Mouse (Mus musculus) heart, embryonic 16.5 days (tissue): ENCODE results near the gene Prdx5. TPM values are rescaled to one million over a fixed set of nuclear protein-coding genes. Genes with fewer than 3 reads are reported as not detected.
A peak's percentile ranks its signal among the peaks of the same experiment; 100 is the strongest.

Experiments
- ATAC-seq: fragments of 200-750 bp; cut with Nextera tagmentation; replicated peaks from 2 replicates; pipeline ENCODE4 v1.8.0; 2017; ENCODE audit warnings: moderate number of reproducible peaks; ENCODE audit not compliant: insufficient read depth, low FRiP score; ENCODE audit errors: extremely low read depth
- H3K27ac ChIP-seq: fragments of 300-500 bp; sonication (generic); 2 replicates; pipeline ENCODE4 v1.5.1; 2014; ENCODE audit warnings: mild to moderate bottlenecking, low read length, control low read depth, moderate library complexity
- H3K27me3 ChIP-seq: fragments of 300-500 bp; sonication (generic); 2 replicates; pipeline ENCODE4 v1.6.1; 2014; ENCODE audit warnings: low read length, mixed read lengths; ENCODE audit not compliant: control insufficient read depth, insufficient read depth
- H3K36me3 ChIP-seq: fragments of 300-500 bp; sonication (generic); 2 replicates; pipeline ENCODE4 v1.6.1; 2014; ENCODE audit not compliant: control insufficient read depth, insufficient read depth
- H3K4me1 ChIP-seq: fragments of 300-500 bp; sonication (generic); 2 replicates; pipeline ENCODE4 v1.6.1; 2014; ENCODE audit warnings: low read length, mixed read lengths; ENCODE audit not compliant: control insufficient read depth, insufficient read depth
- H3K4me2 ChIP-seq: fragments of 300-500 bp; sonication (generic); 2 replicates; pipeline ENCODE4 v1.6.1; 2014; ENCODE audit warnings: low read depth, mild to moderate bottlenecking, control low read depth, low read length
- H3K4me3 ChIP-seq: fragments of 300-500 bp; sonication (generic); 2 replicates; pipeline ENCODE4 v1.5.1; 2014; ENCODE audit warnings: mild to moderate bottlenecking, control low read depth, low read length
- H3K9ac ChIP-seq: fragments of 300-500 bp; sonication (generic); 2 replicates; pipeline ENCODE4 v1.6.1; 2014; ENCODE audit warnings: low read length, control low read depth
- H3K9me3 ChIP-seq: fragments of 300-500 bp; sonication (generic); replicated peaks from 2 replicates; pipeline ENCODE4 v1.6.1; 2016; ENCODE audit warnings: low read length; ENCODE audit not compliant: control insufficient read depth
- WGBS: fragments of 180-500 bp; shearing (Covaris S2); extraction: QIAGEN DNeasy Blood & Tissue Kit; methylation state at CpG from one replicate; pipeline ENCODE4 v1.1.7; 2014; 5-methylcytosine and 5-hydroxymethylcytosine counted together
- polyA plus RNA-seq: library from polyadenylated mRNA; unstranded; fragments of >200 nt; fragmentation: Nextera tagmentation; extraction: Ambion mirVana; gene quantifications from 2 replicates; pipeline ENCODE4 v1.2.1, GENCODE M21; 2015

The Prdx5 gene
- polyA plus RNA-seq, 1 experiment from 2014 or later: 415 TPM

GRCm38 (mm10) chr19:6921647-6922567 lies 12.0 kb upstream of the Prdx5 start, which contains the start of gene Esrra:
TSS of gene Esrra (minus strand) at chr19:6921813.
- peak within 1 kb of the TSS; percentile 63 for H3K4me3 ChIP-seq
- peak within 1 kb of the TSS; percentile 94 for H3K9ac ChIP-seq
- peaks cover 33% of the 10 kb centered on the region for H3K4me1 ChIP-seq
- under 1% methylated on average over 66 of the region's 66 CpGs for WGBS
- ATAC-seq: peak; percentile 93
- H3K4me2 ChIP-seq: peak within 1 kb of the TSS; percentile 86
- peaks cover 19% of the 10 kb centered on the region for H3K27me3 ChIP-seq
- H3K9me3 ChIP-seq: no peaks in the 10 kb centered on the region
- H3K27ac ChIP-seq: peak within 1 kb of the TSS; percentile 96
- peaks cover 9% of the 10 kb centered on the region; the same call in 1 of the 2 replicates for H3K36me3 ChIP-seq

GRCm38 (mm10) chr19:6920741-6921636 lies 11.1 kb upstream of the Prdx5 start:
- H3K4me2 ChIP-seq: peak overlapping the region; percentile 86
- under 1% methylated on average over 46 of the region's 48 CpGs for WGBS
- H3K9ac ChIP-seq: peak overlapping the region; percentile 94
- no peaks in the 10 kb centered on the region for H3K9me3 ChIP-seq
- H3K27me3 ChIP-seq: peaks cover 11% of the 10 kb centered on the region
- H3K36me3 ChIP-seq: peaks cover 9% of the 10 kb centered on the region; the same call in 1 of the 2 replicates
- peaks cover 33% of the 10 kb centered on the region for H3K4me1 ChIP-seq
- ATAC-seq: no peak
- H3K27ac ChIP-seq: peak overlapping the region; percentile 96
- peak overlapping the region; percentile 63 for H3K4me3 ChIP-seq

GRCm38 (mm10) chr19:6919876-6920740 lies 10.2 kb upstream of the Prdx5 start:
- H3K9me3 ChIP-seq: no peaks in the 10 kb centered on the region
- H3K36me3 ChIP-seq: peaks cover 9% of the 10 kb centered on the region; the same call in 1 of the 2 replicates
- 37% methylated on average over 8 of the region's 8 CpGs for WGBS
- H3K9ac ChIP-seq: peak overlapping the region; percentile 94
- H3K4me1 ChIP-seq: peaks cover 32% of the 10 kb centered on the region
- H3K27me3 ChIP-seq: peaks cover 2% of the 10 kb centered on the region
- peak overlapping the region; percentile 63 for H3K4me3 ChIP-seq
- no peak for ATAC-seq
- H3K27ac ChIP-seq: peak overlapping the region; percentile 96
- peak overlapping the region; percentile 86 for H3K4me2 ChIP-seq

GRCm38 (mm10) chr19:6919431-6919830 lies 9.5 kb upstream of the Prdx5 start:
- Histone ChIP-seq H3K27ac (peak overlapping the region; percentile 2), H3K4me2 (peak overlapping the region; percentile 86), H3K36me3 (peaks cover 9% of the 10 kb centered on the region; the same call in 1 of the 2 replicates)

GRCm38 (mm10) chr19:6918321-6918720 lies 8.4 kb upstream of the Prdx5 start:
- peaks cover 28% of the 10 kb centered on the region for H3K4me1 ChIP-seq
- H3K9ac ChIP-seq: no peak overlapping the region
- no peak overlapping the region for H3K27ac ChIP-seq
- H3K27me3 ChIP-seq: no peaks in the 10 kb centered on the region
- no peaks in the 10 kb centered on the region for H3K9me3 ChIP-seq
- H3K4me3 ChIP-seq: no peak overlapping the region
- 87% methylated on average over 4 of the region's 4 CpGs for WGBS
- peaks cover 15% of the 10 kb centered on the region for H3K36me3 ChIP-seq
- no peak overlapping the region for H3K4me2 ChIP-seq
- no peak for ATAC-seq

More at GRCm38 (mm10) chr19:6919431-6919830, 9.5 kb upstream of the Prdx5 start:
- peaks cover 28% of the 10 kb centered on the region for H3K4me1 ChIP-seq
- H3K9ac ChIP-seq: peak overlapping the region; percentile 94; the same call in 1 of the 2 replicates
- peak overlapping the region; percentile 63; the same call in 1 of the 2 replicates for H3K4me3 ChIP-seq
- ATAC-seq: no peak
- no peaks in the 10 kb centered on the region for H3K9me3 ChIP-seq
- no peaks in the 10 kb centered on the region for H3K27me3 ChIP-seq

GRCm38 (mm10) chr19:6916496-6916895 lies 6.6 kb upstream of the Prdx5 start:
- Histone ChIP-seq H3K4me1 (peaks cover 20% of the 10 kb centered on the region), H3K9ac (no peak overlapping the region), H3K36me3 (peaks cover 33% of the 10 kb centered on the region), H3K27me3 (no peaks in the 10 kb centered on the region), H3K4me3 (no peak overlapping the region), H3K27ac (no peak overlapping the region), H3K9me3 (no peaks in the 10 kb centered on the region), H3K4me2 (no peak overlapping the region)
- 74% methylated on average over 4 of the region's 4 CpGs for WGBS
- no peak for ATAC-seq

- H3K27ac ChIP-seq: no peak overlapping the region
- no peaks in the 10 kb centered on the region for H3K27me3 ChIP-seq
- no peak overlapping the region for H3K4me2 ChIP-seq
- H3K4me3 ChIP-seq: no peak overlapping the region
- H3K4me1 ChIP-seq: peaks cover 20% of the 10 kb centered on the region
- no peaks in the 10 kb centered on the region for H3K9me3 ChIP-seq
- no peak for ATAC-seq
- no peak overlapping the region for H3K9ac ChIP-seq
- 40% methylated on average over 4 of the region's 4 CpGs for WGBS
- peaks cover 38% of the 10 kb centered on the region for H3K36me3 ChIP-seq
Measured at GRCm38 (mm10) chr19:6915276-6915675, 5.4 kb upstream of the Prdx5 start.

- H3K36me3 ChIP-seq: peaks cover 38% of the 10 kb centered on the region
- no peaks in the 10 kb centered on the region for H3K9me3 ChIP-seq
- 92% methylated on average over 9 of the region's 9 CpGs for WGBS
- H3K4me3 ChIP-seq: no peak overlapping the region
- H3K4me2 ChIP-seq: no peak overlapping the region
- peaks cover 12% of the 10 kb centered on the region for H3K4me1 ChIP-seq
- no peak overlapping the region for H3K27ac ChIP-seq
- no peak for ATAC-seq
- no peak overlapping the region for H3K9ac ChIP-seq
- H3K27me3 ChIP-seq: no peaks in the 10 kb centered on the region
Measured at GRCm38 (mm10) chr19:6914540-6914939, 4.6 kb upstream of the Prdx5 start.
